Mouse (Mus musculus) embryonic stem cell, embryonic (primary cell): ENCODE data around the gene Ankle1.

Source experiments
- CTCF ChIA-PET, 4 experiments: fragments of 300-600 bp in 2 of 4; fragments of 350-600 bp in 2 of 4; sonication (Branson Sonifier 250); formaldehyde crosslinking; loops; one replicate each; lab custom pipeline; 2022; ENCODE audit warnings: inconsistent platforms in 2 of 4; lab: Charles Lee
- POLR2A ChIA-PET, 4 experiments: fragments of 300-600 bp in 2 of 4; fragments of 350-600 bp in 2 of 4; sonication (Branson Sonifier 250); formaldehyde crosslinking; loops; one replicate each; lab custom pipeline; 2022; ENCODE audit warnings: antibody characterized with exemption in 4 of 4, inconsistent platforms in 1 of 4; lab: Charles Lee

The Ankle1 gene

GRCm38 (mm10) chr8:71394481-71394880 lies 11.3 kb upstream of the Ankle1 start:
- CTCF ChIA-PET, result interaction anchor here in 2 of 4 experiments (1.5 kb wide), 2 partner anchors 9 kb away, joined by 3 to 9 read pairs; no protein-coding TSS in a partner anchor
- POLR2A ChIA-PET, result interaction anchor here in 3 of 4 experiments (1.0 to 11.9 kb wide), 9 partner anchors 9 to 602 kb away, joined by 3 to 96 read pairs (median 3); partner anchors contain the start of genes Ankle1 (in 3 of the 3), Haus8 (in 1 of the 3) and Myo9b (in 1 of the 3)

DNA sequence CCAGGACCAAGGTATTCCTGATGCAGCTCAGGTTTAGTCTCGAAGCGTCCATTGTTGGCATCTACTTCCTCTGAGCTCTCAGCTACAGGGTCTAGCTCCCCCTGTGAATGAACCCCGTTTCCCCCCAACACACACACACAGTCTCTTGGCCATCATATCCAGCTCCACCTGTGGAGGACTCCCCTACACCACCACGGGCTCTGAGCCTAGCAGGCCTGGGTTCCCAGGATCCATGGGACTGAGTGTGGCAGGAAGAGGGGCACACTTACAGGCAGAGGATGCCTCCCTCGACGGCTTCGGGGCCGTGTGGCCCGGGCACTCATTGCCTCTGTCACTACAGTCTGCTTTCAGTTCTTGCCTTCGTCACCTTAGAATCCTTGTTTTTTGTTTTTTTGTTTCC lies 10.7 kb upstream of the Ankle1 start:
- ChIA-PET CTCF (interaction anchor here in 2 of 4 experiments (1.5 kb wide), 2 partner anchors 9 to 10 kb away, joined by 3 to 9 read pairs; no protein-coding TSS in a partner anchor), POLR2A (interaction anchor here in 3 of 4 experiments (1.0 to 11.9 kb wide), 8 partner anchors 9 to 603 kb away, joined by 3 to 96 read pairs (median 4); partner anchors contain the start of genes Ankle1 (in 3 of the 3), Haus8 (in 1 of the 3) and Myo9b (in 1 of the 3))

GRCm38 (mm10) chr8:71395629-71396028 lies 10.2 kb upstream of the Ankle1 start, which contains the start of gene Ushbp1:
Ushbp1 (minus strand) TSS chr8:71395802.
- CTCF ChIA-PET, result interaction anchor here in 3 of 4 experiments (0.7 to 2.8 kb wide), 4 partner anchors 10 to 89 kb away, joined by 3 to 20 read pairs (median 4); partner anchors contain the start of gene Ankle1 (in 2 of the 3)
- POLR2A ChIA-PET, result interaction anchor here in 2 of 4 experiments (1.2 to 11.9 kb wide), 13 partner anchors 8 to 603 kb away, joined by 3 to 96 read pairs (median 10); partner anchors contain the start of genes Ankle1 (in 2 of the 2), Haus8 (in 2 of the 2), Myo9b (in 2 of the 2) and Rpl18a (in 1 of the 2)

- POLR2A ChIA-PET, result interaction anchor here in 3 of 4 experiments (0.7 to 5.6 kb wide), 31 partner anchors 8 to 756 kb away, joined by 3 to 45 read pairs (median 4); partner anchors contain the start of genes Ankle1 (in 3 of the 3), Rpl18a (in 2 of the 3), Arrdc2 (in 1 of the 3) and Colgalt1 (in 1 of the 3)
- CTCF ChIA-PET, result interaction anchor here in 3 of 4 experiments (0.6 to 2.8 kb wide), 12 partner anchors 9 to 499 kb away, joined by 3 to 20 read pairs (median 3); partner anchors contain the start of genes Ankle1 (in 2 of the 3) and Nr2f6 (in 2 of the 3)
Measured at GRCm38 (mm10) chr8:71396639-71397305, 9.0 kb upstream of the Ankle1 start, which contains the start of gene Babam1. Babam1 (plus strand) TSS chr8:71396861.

DNA sequence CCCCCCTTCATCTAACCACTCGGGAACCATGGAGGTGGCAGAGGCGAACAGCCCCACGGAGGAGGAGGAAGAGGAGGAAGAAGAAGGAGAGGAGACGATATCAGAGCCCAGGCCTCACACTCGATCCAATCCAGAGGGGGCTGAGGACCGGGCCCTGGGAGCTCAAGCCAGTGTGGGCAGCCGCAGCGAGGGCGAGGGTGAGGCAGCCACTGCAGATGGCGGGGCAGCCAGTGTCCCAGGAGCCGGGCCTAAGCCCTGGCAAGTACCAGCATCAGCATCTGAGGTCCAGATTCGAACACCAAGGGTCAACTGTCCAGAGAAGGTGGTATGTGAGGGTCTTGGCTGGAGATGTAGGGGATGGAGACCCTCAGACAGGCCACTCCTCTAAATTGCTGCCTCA lies 8.1 kb upstream of the Ankle1 start:
- POLR2A ChIA-PET, result interaction anchor here in 3 of 4 experiments (0.6 to 5.6 kb wide), 21 partner anchors 8 to 757 kb away, joined by 3 to 45 read pairs (median 7); partner anchors contain the start of genes Ankle1 (in 3 of the 3), Arrdc2 (in 1 of the 3), Map1s (in 1 of the 3) and Nr2f6 (in 1 of the 3)
- CTCF ChIA-PET, result interaction anchor here in 3 of 4 experiments (0.8 to 2.8 kb wide), 4 partner anchors 8 to 13 kb away, joined by 3 to 20 read pairs (median 3); no protein-coding TSS in a partner anchor

DNA sequence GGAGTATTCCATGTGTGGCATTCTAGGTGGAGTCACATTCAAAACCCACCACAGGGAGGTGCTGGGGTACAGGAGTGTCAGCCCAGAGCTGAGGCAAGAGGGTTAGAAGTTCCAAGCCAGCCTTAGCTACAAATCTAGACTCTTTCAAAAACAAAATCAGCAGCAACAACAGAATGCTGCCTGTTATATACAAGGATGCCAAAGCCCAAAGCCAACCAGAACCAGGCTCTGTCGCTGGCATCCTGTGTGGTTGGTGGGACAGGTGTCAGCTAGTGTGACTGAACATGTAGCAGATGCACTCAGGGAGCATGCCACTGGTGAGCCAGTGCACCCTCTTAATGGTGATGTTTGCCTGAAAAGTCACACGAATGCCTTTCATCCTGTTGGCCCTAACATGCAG lies 5.0 kb upstream of the Ankle1 start:
- CTCF ChIA-PET, result no interaction called here

DNA sequence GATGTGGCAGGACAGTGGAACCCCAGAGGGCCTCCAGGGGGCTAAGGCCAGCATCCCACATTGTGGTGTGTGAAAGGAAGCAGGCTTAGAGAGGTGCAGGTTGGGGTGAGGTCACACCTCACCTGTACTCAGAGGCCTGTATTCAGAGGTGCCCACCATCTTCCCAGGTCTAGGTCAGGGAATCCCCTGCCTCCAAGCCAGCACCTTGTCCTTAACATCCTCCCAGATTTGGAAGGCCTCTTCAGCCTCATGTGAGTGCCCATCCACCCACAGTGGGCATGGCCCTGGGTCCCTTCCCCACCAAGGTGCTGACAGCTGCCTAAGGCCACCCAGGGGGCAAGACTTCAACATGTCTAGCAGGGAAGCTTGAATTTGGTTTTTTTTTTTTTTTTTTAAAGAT lies 4.4 kb upstream of the Ankle1 start:
- CTCF ChIA-PET, result no interaction called here
- POLR2A ChIA-PET, result interaction anchor here in 2 of 4 experiments (5.2 to 7.9 kb wide), 2 partner anchors 12 to 13 kb away, joined by 69 to 96 read pairs; no protein-coding TSS in a partner anchor

More for the DNA sequence above, 5.0 kb upstream of the Ankle1 start:
- POLR2A ChIA-PET, result interaction anchor here in 3 of 4 experiments (0.5 to 2.2 kb wide), 5 partner anchors 13 to 117 kb away, joined by 3 to 8 read pairs (median 3); no protein-coding TSS in a partner anchor

GRCm38 (mm10) chr8:71402446-71402964 lies 3.3 kb upstream of the Ankle1 start:
- POLR2A ChIA-PET, result interaction anchor here in 3 of 4 experiments (0.6 to 7.9 kb wide), 11 partner anchors 10 to 133 kb away, joined by 3 to 96 read pairs (median 4); partner anchors contain the start of genes Ocel1 (in 1 of the 3) and Use1 (in 1 of the 3)
- CTCF ChIA-PET, result interaction anchor here in 3 of 4 experiments (0.6 to 1.7 kb wide), 4 partner anchors 24 to 758 kb away, joined by 3 to 5 read pairs (median 4); partner anchors contain the start of gene Ocel1 (in 1 of the 3)

DNA sequence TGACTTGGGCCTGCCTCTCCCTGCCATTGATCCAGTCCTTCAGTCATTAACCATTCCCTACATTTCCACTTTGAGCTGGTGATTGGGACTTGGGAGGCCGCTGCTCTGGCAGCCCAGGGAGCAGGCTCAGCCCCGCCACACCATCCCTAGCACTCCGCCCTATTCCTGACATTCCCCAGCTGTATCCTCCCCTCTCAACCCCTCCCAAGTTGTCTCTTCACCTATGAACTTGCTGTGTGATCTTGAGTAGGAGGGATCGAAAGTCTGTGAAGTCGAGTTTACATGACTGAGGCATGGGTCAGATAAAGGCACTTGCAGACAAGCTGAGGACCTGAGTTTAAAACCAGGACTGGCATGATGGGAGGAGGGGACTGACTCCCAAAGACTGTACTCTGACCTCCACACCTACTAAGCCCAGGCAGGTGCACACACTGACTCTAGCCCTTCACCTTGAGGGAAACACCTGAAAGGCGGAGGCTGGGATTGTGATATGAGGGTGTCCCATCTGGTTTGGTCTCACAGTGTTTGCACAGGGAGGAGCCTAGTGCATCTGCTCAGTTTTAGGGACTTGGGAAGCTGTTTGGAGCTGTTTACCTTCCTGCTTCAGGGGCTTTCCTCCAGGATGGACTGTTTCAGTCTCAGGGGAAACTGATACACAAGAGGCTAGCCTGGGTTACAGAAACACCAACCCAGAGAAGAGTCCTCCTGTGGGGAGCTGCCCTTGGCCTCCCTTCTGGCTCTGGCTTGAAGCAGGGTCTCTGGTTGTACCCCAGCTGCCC lies 2.5 kb upstream of the Ankle1 start:
- ChIA-PET CTCF (interaction anchor here (0.5 to 2.8 kb wide), 7 partner anchors 16 to 112 kb away, joined by 3 to 16 read pairs (median 4); partner anchors contain the start of genes Mrpl34 (in 1 of the 4) and Ocel1 (in 1 of the 4)), POLR2A (interaction anchor here in 3 of 4 experiments (0.6 to 7.9 kb wide), 21 partner anchors 8 to 1425 kb away, joined by 3 to 96 read pairs (median 4); partner anchors contain the start of genes Use1 (in 2 of the 3), Babam1 (in 1 of the 3), Ocel1 (in 1 of the 3) and Ushbp1 (in 1 of the 3))

GRCm38 (mm10) chr8:71404011-71404410 lies 1.8 kb upstream of the Ankle1 start:
- CTCF ChIA-PET, result interaction anchor here in 2 of 4 experiments (0.5 to 2.8 kb wide), 5 partner anchors 17 to 507 kb away, joined by 3 to 16 read pairs (median 5); partner anchors contain the start of gene Rpl18a (in 1 of the 2)
- POLR2A ChIA-PET, result interaction anchor here in 3 of 4 experiments (0.6 to 7.9 kb wide), 20 partner anchors 9 to 1426 kb away, joined by 3 to 96 read pairs (median 4); partner anchors contain the start of genes Use1 (in 2 of the 3), Babam1 (in 1 of the 3), Nr2f6 (in 1 of the 3) and Ocel1 (in 1 of the 3)

DNA sequence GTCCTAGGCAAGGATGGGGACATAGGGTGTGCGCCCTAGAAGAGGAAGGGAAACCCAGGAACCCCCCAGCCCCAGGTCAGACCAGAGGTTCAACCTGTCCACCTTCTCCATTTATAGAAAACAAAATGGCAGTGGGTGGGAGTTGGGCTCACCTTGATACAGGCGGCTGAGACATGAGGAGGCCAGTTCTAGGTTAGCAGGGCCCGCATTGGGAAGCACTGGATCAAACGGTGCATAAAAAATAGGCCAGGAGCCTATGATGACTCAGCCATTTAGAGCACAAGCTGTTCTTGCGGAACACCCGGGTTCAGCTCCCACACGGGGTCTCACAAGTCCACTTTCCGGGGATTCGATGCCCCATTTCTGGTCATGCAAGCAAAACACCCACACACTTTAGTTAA lies 859 bp upstream of the Ankle1 start:
- ChIA-PET POLR2A (interaction anchor here (0.5 to 7.9 kb wide), 50 partner anchors 8 to 714 kb away, joined by 3 to 96 read pairs (median 4); partner anchors contain the start of genes Babam1 (in 3 of the 4), Jund (in 2 of the 4), Mrpl34 (in 2 of the 4) and Nr2f6 (in 2 of the 4)), CTCF (interaction anchor here in 2 of 4 experiments (0.8 to 2.8 kb wide), 9 partner anchors 9 to 508 kb away, joined by 3 to 16 read pairs (median 5); partner anchors contain the start of genes Babam1 (in 1 of the 2), Rpl18a (in 1 of the 2) and Ushbp1 (in 1 of the 2))

- CTCF ChIA-PET, result interaction anchor here (0.5 to 2.8 kb wide), 23 partner anchors 10 to 562 kb away, joined by 3 to 16 read pairs (median 3); partner anchors contain the start of genes Babam1 (in 2 of the 4), Haus8 (in 1 of the 4), Mrpl34 (in 1 of the 4) and Ocel1 (in 1 of the 4)
- POLR2A ChIA-PET, result interaction anchor here in 3 of 4 experiments (0.5 to 7.9 kb wide), 46 partner anchors 8 to 512 kb away, joined by 3 to 96 read pairs (median 4); partner anchors contain the start of genes Babam1 (in 3 of the 3), Haus8 (in 2 of the 3), Myo9b (in 2 of the 3) and Nr2f6 (in 2 of the 3)
Measured at GRCm38 (mm10) chr8:71406099-71407015, 547 bp downstream of the Ankle1 start.

GRCm38 (mm10) chr8:71407441-71407840 lies 1.6 kb downstream of the Ankle1 start:
- ChIA-PET CTCF (interaction anchor here in 3 of 4 experiments (0.5 to 1.5 kb wide), 12 partner anchors 11 to 563 kb away, joined by 3 to 10 read pairs (median 3); partner anchors contain the start of genes Babam1 (in 2 of the 3), Mrpl34 (in 1 of the 3) and Ocel1 (in 1 of the 3)), POLR2A (interaction anchor here in 2 of 4 experiments (0.8 to 7.9 kb wide), 7 partner anchors 11 to 163 kb away, joined by 3 to 69 read pairs (median 14); partner anchors contain the start of genes Babam1 (in 2 of the 2), Ushbp1 (in 2 of the 2), Ocel1 (in 1 of the 2) and Use1 (in 1 of the 2))

DNA sequence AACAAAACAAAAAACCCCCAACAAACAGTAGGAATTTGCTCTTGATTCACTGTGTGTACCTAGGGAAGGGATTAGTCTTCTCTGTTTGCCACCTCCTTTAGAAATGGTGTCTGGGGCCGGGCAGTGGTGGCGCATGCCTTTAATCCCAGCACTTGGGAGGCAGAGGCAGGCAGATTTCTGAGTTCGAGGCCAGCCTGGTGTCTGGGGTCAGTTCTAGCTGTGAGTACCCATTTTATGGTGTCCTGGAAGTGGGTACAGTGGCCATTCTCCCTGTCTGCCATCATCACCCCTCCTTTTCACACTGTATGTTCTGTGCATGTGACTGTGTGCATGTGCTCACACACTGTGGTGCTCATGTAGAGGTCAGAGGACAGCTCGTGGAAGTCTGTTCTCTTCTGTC lies 2.4 kb downstream of the Ankle1 start:
- CTCF ChIA-PET, result no interaction called here
- POLR2A ChIA-PET, result interaction anchor here in 1 of 4 experiments (0.6 to 7.9 kb wide), 3 partner anchors 9 to 158 kb away, joined by 3 to 69 read pairs (median 4); no protein-coding TSS in a partner anchor
